Mouse (Mus musculus) macrophage (primary cell): ENCODE data around the gene Gm8265. TPM values are rescaled to one million over a fixed set of nuclear protein-coding genes. Genes with fewer than 3 reads are reported as not detected.
"Not testable (repeated sequence)": the region's sequence is repeated elsewhere in the genome, so short reads cannot be mapped to it uniquely, and the experiment has no call there.

Experiments used
- H3K27ac ChIP-seq: fragments of 350-480 bp; formaldehyde crosslinking; 2 replicates; pipeline ENCODE4 v1.9.0; 2021
- H3K36me3 ChIP-seq: fragments of 350-480 bp; formaldehyde crosslinking; 2 replicates; pipeline ENCODE4 v1.9.0; 2021; ENCODE audit errors: inconsistent target
- H3K4me3 ChIP-seq: fragments of 350-480 bp; formaldehyde crosslinking; 2 replicates; pipeline ENCODE4 v1.9.0; 2021; ENCODE audit errors: inconsistent target
- H3K79me2 ChIP-seq: fragments of 350-480 bp; formaldehyde crosslinking; 2 replicates; pipeline ENCODE4 v1.9.0; 2021; ENCODE audit errors: inconsistent target
- WGBS: methylation state at CpG from one replicate; pipeline ENCODE4 v1.1.7; 2026; ENCODE audit warnings: inconsistent platforms; ENCODE audit not compliant: missing documents; 5-methylcytosine and 5-hydroxymethylcytosine counted together
- polyA plus RNA-seq: library from polyadenylated mRNA; stranded (reverse); fragments of 250-400 nt; gene quantifications from 3 replicates; pipeline ENCODE4 v1.2.4, GENCODE M21; 2018; ENCODE audit warnings: inconsistent platforms
- total RNA-seq, 78 experiments: library from RNA; depleted of rRNA; stranded (reverse); fragments of 250-400 nt; gene quantifications; 1 replicate in 9 of 78; 2 replicates in 24 of 78; 3 replicates in 43 of 78; 4 replicates in 2 of 78; pipeline ENCODE4 v1.2.4; 2018; ENCODE audit warnings: inconsistent platforms in 56 of 78

Gm8265 gene
- not detected for total RNA-seq (2018; cell fraction: chromatin; rRNA removed)
- not detected for total RNA-seq (2018; cell fraction: cytosol; rRNA removed)
- total RNA-seq (2018; cell fraction: nucleus; rRNA removed): not detected
- not detected in 3 replicates for polyA plus RNA-seq

- H3K79me2 ChIP-seq, H3K27ac ChIP-seq, H3K36me3 ChIP-seq, H3K4me3 ChIP-seq: not testable (repeated sequence)
- WGBS: no CpG with 5 or more reads among the region's 1 CpGs
Measured at GRCm38 (mm10) chr14:5632928-5633327, at the start of gene Gm8265. TSS of gene Gm8265 (minus strand) at chr14:5633028.

Other genes with a start within 250 kb of the Gm8265 start
- not detected in 3 replicates for gene Gm3500, start 244.0 kb downstream of the Gm8265 start, polyA plus RNA-seq
- gene Gm3194, start 177.6 kb downstream of the Gm8265 start, polyA plus RNA-seq: not detected in 3 replicates
- gene Gm8246, start 155.2 kb downstream of the Gm8265 start, polyA plus RNA-seq: not detected in 3 replicates
- gene Gm3187, start 148.8 kb downstream of the Gm8265 start, polyA plus RNA-seq: not detected in 3 replicates
- not detected in 3 replicates for gene Gm3488, start 131.4 kb downstream of the Gm8265 start, polyA plus RNA-seq
- not detected in 3 replicates for gene Gm3532, start 94.5 kb downstream of the Gm8265 start, polyA plus RNA-seq
- gene Gm9603, start 54.4 kb upstream of the Gm8265 start, polyA plus RNA-seq: not detected in 3 replicates
- not detected in 3 replicates for gene Gm3373, start 108.5 kb upstream of the Gm8265 start, polyA plus RNA-seq
- gene Gm3383, start 175.0 kb upstream of the Gm8265 start, polyA plus RNA-seq: not detected in 3 replicates
- gene Gm3424, start 197.3 kb upstream of the Gm8265 start, polyA plus RNA-seq: not detected in 3 replicates
- not detected in 3 replicates for gene Gm8237, start 247.4 kb upstream of the Gm8265 start, polyA plus RNA-seq